Mouse (Mus musculus): ENCODE measurements around the gene Bmp5. TPM values are rescaled to one million over a fixed set of nuclear protein-coding genes. Genes with fewer than 3 reads are reported as not detected.

Gene Bmp5
- polyA plus RNA-seq, 1 experiment from 2014 or later = 3.6 TPM

- H3K27me3 ChIP-seq = no peaks in the 10 kb centered on the region
- no peaks in the 10 kb centered on the region for H3K36me3 ChIP-seq
- H3K9me3 ChIP-seq = no peaks in the 10 kb centered on the region
- no peak overlapping the region for H3K4me3 ChIP-seq (replicated peaks)
- 0 out of 2 replicates have a peak, but pooled peaks cover 4% of the 10 kb centered on the region for H3K4me1 ChIP-seq (replicated peaks)
- H3K27ac ChIP-seq = no peak overlapping the region
- 52% methylated on average over 7 of the region's 7 CpGs for WGBS
- no peak overlapping the region for H3K9ac ChIP-seq (replicated peaks)
- ATAC-seq = 0 out of 2 replicates have a peak, but pooled peaks have one; percentile 37
- H3K4me2 ChIP-seq (replicated peaks) = no peak overlapping the region
These were observed 135.1 kb downstream of the Bmp5 start for GRCm38 (mm10) chr9:75910112-75910799.

GRCm38 (mm10) chr9:75911542-75911941 is 136.4 kb downstream of the Bmp5 start:
- 76% methylated on average over 7 of the region's 7 CpGs for WGBS
- Histone ChIP-seq H3K27ac (no peak overlapping the region), H3K9ac (replicated peaks) (no peak overlapping the region), H3K4me3 (replicated peaks) (no peak overlapping the region), H3K27me3 (no peaks in the 10 kb centered on the region), H3K4me2 (replicated peaks) (no peak overlapping the region), H3K9me3 (no peaks in the 10 kb centered on the region), H3K36me3 (no peaks in the 10 kb centered on the region), H3K4me1 (replicated peaks) (0 out of 2 replicates have a peak, but pooled peaks cover 4% of the 10 kb centered on the region)
- ATAC-seq = no peak

DNA sequence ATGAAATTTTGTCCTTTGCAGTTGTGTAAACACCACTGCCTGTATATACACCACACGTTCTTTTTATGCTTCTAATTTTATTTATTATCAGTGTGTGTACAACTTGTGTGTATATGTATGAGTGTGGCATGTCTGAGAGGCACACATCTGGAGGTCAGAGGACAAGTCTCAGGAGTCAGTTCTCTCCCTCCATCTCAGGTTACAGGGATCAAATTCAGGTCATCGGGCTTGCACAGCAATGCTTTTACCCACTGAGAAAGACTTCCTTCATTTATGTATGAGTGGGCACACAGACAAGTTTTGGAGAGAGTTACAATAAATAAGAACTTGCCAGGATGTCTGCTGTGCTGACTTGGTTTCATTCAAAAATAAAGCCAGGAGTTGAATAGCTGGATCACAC is 140.9 kb downstream of the Bmp5 start:
- Histone ChIP-seq H3K27me3 (no peaks in the 10 kb centered on the region), H3K4me2 (replicated peaks) (no peak overlapping the region), H3K9ac (replicated peaks) (no peak overlapping the region), H3K27ac (no peak overlapping the region), H3K9me3 (no peaks in the 10 kb centered on the region), H3K4me1 (replicated peaks) (no peaks in the 10 kb centered on the region), H3K4me3 (replicated peaks) (no peak overlapping the region), H3K36me3 (no peaks in the 10 kb centered on the region)
- ATAC-seq = no peak
- 68% methylated on average over 2 of the region's 2 CpGs for WGBS

- Histone ChIP-seq H3K4me1 (replicated peaks) (no peaks in the 10 kb centered on the region), H3K4me3 (replicated peaks) (no peak overlapping the region), H3K9ac (replicated peaks) (no peak overlapping the region), H3K9me3 (no peaks in the 10 kb centered on the region), H3K4me2 (replicated peaks) (no peak overlapping the region), H3K27me3 (no peaks in the 10 kb centered on the region), H3K36me3 (no peaks in the 10 kb centered on the region), H3K27ac (no peak overlapping the region)
- WGBS = 59% methylated on average over 11 of the region's 11 CpGs
- ATAC-seq = no peak; the same call in 1 of the 2 replicates
These were observed 152.2 kb downstream of the Bmp5 start for GRCm38 (mm10) chr9:75927196-75927880.

- no peaks in the 10 kb centered on the region for H3K9me3 ChIP-seq
- WGBS = 84% methylated on average over 5 of the region's 5 CpGs
- H3K4me3 ChIP-seq (replicated peaks) = no peak overlapping the region
- H3K4me1 ChIP-seq (replicated peaks) = no peaks in the 10 kb centered on the region
- ATAC-seq = no peak
- H3K9ac ChIP-seq (replicated peaks) = no peak overlapping the region
- no peaks in the 10 kb centered on the region for H3K27me3 ChIP-seq
- no peak overlapping the region for H3K4me2 ChIP-seq (replicated peaks)
- H3K36me3 ChIP-seq = no peaks in the 10 kb centered on the region
- H3K27ac ChIP-seq = no peak overlapping the region
These were observed 152.9 kb downstream of the Bmp5 start for GRCm38 (mm10) chr9:75928068-75928467.

DNA sequence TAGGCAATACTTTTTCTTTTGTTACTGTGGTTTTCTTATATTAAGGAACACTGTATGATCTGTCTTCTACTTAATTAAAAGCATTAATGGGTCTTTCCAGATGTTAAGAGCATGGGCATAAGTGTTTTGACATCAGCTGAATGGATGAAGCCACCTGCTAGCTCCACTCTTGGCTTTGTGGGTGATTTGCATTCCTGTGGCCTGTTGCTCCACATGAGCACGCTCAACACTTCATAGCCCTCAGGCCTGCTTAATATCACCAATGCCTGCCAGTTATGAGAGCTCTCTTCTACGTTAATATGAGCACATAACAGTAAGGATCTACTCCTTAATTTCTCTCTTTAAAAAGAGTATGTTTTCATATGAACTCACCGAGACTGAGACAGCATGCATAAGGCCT is 169.5 kb downstream of the Bmp5 start:
- H3K9ac ChIP-seq (replicated peaks) = no peak overlapping the region
- H3K4me3 ChIP-seq (replicated peaks) = no peak overlapping the region
- H3K9me3 ChIP-seq = no peaks in the 10 kb centered on the region
- H3K36me3 ChIP-seq = no peaks in the 10 kb centered on the region
- no peak overlapping the region for H3K4me2 ChIP-seq (replicated peaks)
- no peaks in the 10 kb centered on the region for H3K27me3 ChIP-seq
- 86% methylated on average over 3 of the region's 3 CpGs for WGBS
- no peak for ATAC-seq
- H3K27ac ChIP-seq = no peak overlapping the region
- no peaks in the 10 kb centered on the region for H3K4me1 ChIP-seq (replicated peaks)

Small RNA genes lying within 50 kb of the gene (microRNA-seq; reads per million reads assigned to microRNA genes)
- not detected for gene Gm44355

Other genes starting within 250 kb of the Bmp5 start
- gene Tmod3, start 215.7 kb upstream of the Bmp5 start, polyA plus RNA-seq (2015; fragmentation: Nextera tagmentation; extraction: Ambion mirVana) = 74.2 and 77.6 TPM in 2 replicates
- 190 and 217 TPM in 2 replicates for gene Tmod2, start 164.0 kb upstream of the Bmp5 start, polyA plus RNA-seq (2015; fragmentation: Nextera tagmentation; extraction: Ambion mirVana)
- 17.9 and 18.3 TPM in 2 replicates for gene Lysmd2, start 149.6 kb upstream of the Bmp5 start, polyA plus RNA-seq (2015; fragmentation: Nextera tagmentation; extraction: Ambion mirVana)
- gene Scg3, start 91.3 kb upstream of the Bmp5 start, polyA plus RNA-seq (2015; fragmentation: Nextera tagmentation; extraction: Ambion mirVana) = 123 and 139 TPM in 2 replicates
- 21.6 and 22.6 TPM in 2 replicates for gene Hmgcll1, start 239.5 kb downstream of the Bmp5 start, polyA plus RNA-seq (2015; fragmentation: Nextera tagmentation; extraction: Ambion mirVana)